Mouse (Mus musculus) embryonic facial prominence, embryonic 12.5 days (tissue): Measurements from ENCODE around the gene Zfp148. TPM values are rescaled to one million over a fixed set of nuclear protein-coding genes. Genes with fewer than 3 reads are reported as not detected.

ENCODE experiments used
- ATAC-seq: fragments of 200-750 bp; cut with Nextera tagmentation; 2 replicates; pipeline ENCODE4 v1.8.0; 2017; ENCODE audit not compliant: insufficient number of reproducible peaks, insufficient read depth, low FRiP score, low TSS enrichment
- H3K27ac ChIP-seq: fragments of 300-500 bp; sonication (generic); 2 replicates; pipeline ENCODE4 v1.5.1; 2016; ENCODE audit warnings: mild to moderate bottlenecking
- H3K27me3 ChIP-seq: fragments of 300-500 bp; sonication (generic); 2 replicates; pipeline ENCODE4 v1.6.1; 2016; ENCODE audit warnings: mild to moderate bottlenecking, moderate library complexity
- H3K36me3 ChIP-seq: fragments of 300-500 bp; sonication (generic); 2 replicates; pipeline ENCODE4 v1.6.1; 2016; ENCODE audit warnings: mild to moderate bottlenecking
- H3K4me1 ChIP-seq: fragments of 300-500 bp; sonication (generic); 2 replicates; pipeline ENCODE4 v1.6.1; 2016
- H3K4me2 ChIP-seq: fragments of 300-500 bp; sonication (generic); replicated peaks from 2 replicates; pipeline ENCODE4 v1.6.1; 2016; ENCODE audit warnings: mild to moderate bottlenecking, moderate library complexity
- H3K4me3 ChIP-seq: fragments of 300-500 bp; sonication (generic); 2 replicates; pipeline ENCODE4 v1.5.1; 2016; ENCODE audit warnings: mild to moderate bottlenecking
- H3K9ac ChIP-seq: fragments of 300-500 bp; sonication (generic); 2 replicates; pipeline ENCODE4 v1.6.1; 2016; ENCODE audit warnings: mild to moderate bottlenecking, moderate library complexity
- H3K9me3 ChIP-seq: fragments of 300-500 bp; sonication (generic); 2 replicates; pipeline ENCODE4 v1.6.1; 2016; ENCODE audit warnings: mild to moderate bottlenecking, moderate library complexity
- WGBS: fragments of 180-500 bp; shearing (Covaris S2); methylation state at CpG from one replicate; pipeline ENCODE4 v1.1.7; 2016; 5-methylcytosine and 5-hydroxymethylcytosine counted together
- polyA plus RNA-seq: library from polyadenylated mRNA; unstranded; fragments of >200 nt; fragmentation: Nextera tagmentation; extraction: Ambion mirVana; gene quantifications from 2 replicates; pipeline ENCODE4 v1.2.1, GENCODE M21; 2016

Zfp148 gene
- polyA plus RNA-seq, 1 experiment from 2014 or later: 68.3 TPM

DNA sequence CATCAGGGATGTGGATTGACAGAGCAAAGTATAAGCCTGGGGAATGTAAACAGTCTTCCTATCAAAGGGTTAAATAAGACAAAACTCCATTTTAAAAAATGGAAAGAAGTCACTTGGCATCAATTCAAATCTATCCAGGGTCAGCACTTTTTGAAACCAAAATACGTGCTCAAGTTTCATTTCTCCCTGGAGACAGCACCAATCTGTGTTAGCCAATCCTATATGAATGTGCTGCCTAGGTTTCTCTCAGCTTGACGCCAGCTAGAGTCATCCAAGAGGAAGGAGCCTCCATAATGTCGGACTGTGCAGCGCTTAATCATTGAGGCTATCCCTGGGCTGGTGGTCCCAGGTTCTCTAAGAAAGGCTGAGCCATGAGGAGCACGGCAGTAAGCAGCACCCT lies 33.5 kb upstream of the Zfp148 start:
- Histone ChIP-seq H3K36me3 (no peaks in the 10 kb centered on the region), H3K4me1 (peaks cover 10% of the 10 kb centered on the region; the same call in 1 of the 2 replicates), H3K27me3 (no peaks in the 10 kb centered on the region), H3K9me3 (no peaks in the 10 kb centered on the region), H3K9ac (no peak overlapping the region), H3K4me3 (no peak overlapping the region), H3K4me2 (no peak overlapping the region), H3K27ac (no peak overlapping the region)
- 35% methylated on average over 5 of the region's 5 CpGs for WGBS
- ATAC-seq: no peak

DNA sequence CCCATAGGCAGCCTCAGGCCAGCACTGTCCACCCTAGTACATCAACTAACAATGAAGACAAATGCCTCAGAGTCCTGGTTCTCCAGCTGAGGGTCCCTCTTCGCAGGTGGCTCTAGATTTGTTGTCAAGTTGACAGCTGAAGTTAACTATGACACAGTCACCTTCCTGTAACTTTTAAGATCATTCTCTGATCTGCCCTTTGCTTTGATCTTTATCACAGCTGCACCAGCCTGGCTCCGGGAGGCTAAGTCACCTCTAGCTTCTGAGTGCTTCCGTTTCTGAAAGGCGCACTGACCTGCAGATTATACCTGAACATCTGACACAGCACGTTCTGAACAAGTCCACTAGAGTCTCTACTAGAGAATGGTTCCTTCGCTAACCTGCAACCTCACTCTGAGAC lies 22.8 kb upstream of the Zfp148 start:
- Histone ChIP-seq H3K4me1 (no peaks in the 10 kb centered on the region), H3K9ac (no peak overlapping the region), H3K27me3 (no peaks in the 10 kb centered on the region), H3K9me3 (no peaks in the 10 kb centered on the region), H3K36me3 (no peaks in the 10 kb centered on the region), H3K4me3 (no peak overlapping the region), H3K27ac (no peak overlapping the region), H3K4me2 (no peak overlapping the region)
- 76% methylated on average over 6 of the region's 6 CpGs for WGBS
- no peak for ATAC-seq

DNA sequence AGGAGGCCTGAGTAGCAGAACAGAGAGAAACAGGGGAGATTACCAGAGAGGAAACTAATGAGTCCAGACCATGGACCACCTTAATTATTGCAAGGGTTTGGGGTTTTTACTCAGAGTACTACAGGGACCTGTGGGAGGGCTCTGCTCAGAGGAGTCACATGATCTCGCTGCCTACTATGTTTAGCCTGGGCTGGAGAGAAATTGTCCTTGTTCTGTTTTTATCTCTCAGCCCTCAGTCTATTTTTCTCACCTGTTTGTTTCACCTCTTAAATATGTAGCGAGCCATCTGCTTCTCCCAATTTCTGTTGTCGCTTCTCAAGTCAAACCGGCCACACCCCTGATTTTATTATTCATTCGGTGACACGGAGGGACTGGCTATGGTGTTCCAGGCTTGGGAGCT lies 14.9 kb upstream of the Zfp148 start:
- H3K4me3 ChIP-seq: no peak overlapping the region
- H3K9ac ChIP-seq: no peak overlapping the region
- H3K9me3 ChIP-seq: no peaks in the 10 kb centered on the region
- no peak overlapping the region for H3K4me2 ChIP-seq
- H3K36me3 ChIP-seq: no peaks in the 10 kb centered on the region
- WGBS: 87% methylated on average over 6 of the region's 6 CpGs
- H3K4me1 ChIP-seq: no peaks in the 10 kb centered on the region
- H3K27me3 ChIP-seq: no peaks in the 10 kb centered on the region
- ATAC-seq: no peak
- no peak overlapping the region for H3K27ac ChIP-seq

DNA sequence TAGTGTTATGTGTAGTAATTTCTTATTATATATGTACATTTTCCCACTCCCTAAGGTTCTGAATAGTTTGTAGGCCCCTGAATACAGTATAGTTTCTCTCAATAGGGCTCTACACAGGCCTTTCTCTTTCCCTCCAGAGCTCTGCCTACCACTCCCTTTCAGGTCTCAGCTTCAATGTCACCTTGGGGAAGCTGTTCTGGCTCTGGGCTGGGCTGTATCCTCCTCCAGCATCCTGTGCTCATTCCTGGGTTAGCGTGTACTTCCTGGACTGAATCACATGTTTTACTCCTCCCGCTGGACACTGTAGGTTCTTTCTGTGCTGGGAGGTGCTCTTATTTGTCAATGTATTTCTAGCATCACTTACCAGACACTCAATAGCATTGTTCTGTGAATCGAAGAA lies 12.0 kb upstream of the Zfp148 start:
- Histone ChIP-seq H3K9me3 (no peaks in the 10 kb centered on the region), H3K27ac (no peak overlapping the region), H3K36me3 (no peaks in the 10 kb centered on the region), H3K4me2 (no peak overlapping the region), H3K27me3 (no peaks in the 10 kb centered on the region), H3K4me1 (no peaks in the 10 kb centered on the region), H3K4me3 (no peak overlapping the region), H3K9ac (no peak overlapping the region)
- ATAC-seq: no peak
- WGBS: 74% methylated on average over 3 of the region's 3 CpGs

DNA sequence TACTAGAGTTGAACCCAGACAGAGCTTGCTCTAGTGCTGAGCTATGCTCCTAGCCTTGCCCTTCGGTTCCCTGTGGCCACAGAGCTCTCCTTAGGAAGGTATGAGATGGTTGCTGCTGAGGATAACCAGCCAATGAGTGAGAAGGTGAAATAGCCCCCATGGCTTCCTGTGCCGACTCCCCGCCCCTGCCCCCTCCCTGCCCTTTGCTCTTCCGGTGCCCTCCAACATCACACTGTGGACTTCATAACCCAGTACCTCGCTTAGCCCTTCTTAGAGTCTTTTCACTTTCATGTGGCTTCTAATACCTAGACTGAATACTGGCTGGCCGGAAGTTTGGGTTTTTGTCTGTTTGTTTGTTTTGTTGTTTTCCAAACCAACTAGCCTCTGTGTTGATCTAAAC lies 9.8 kb upstream of the Zfp148 start:
- Histone ChIP-seq H3K9ac (no peak overlapping the region), H3K36me3 (no peaks in the 10 kb centered on the region), H3K9me3 (no peaks in the 10 kb centered on the region), H3K4me2 (no peak overlapping the region), H3K27me3 (no peaks in the 10 kb centered on the region), H3K27ac (no peak overlapping the region), H3K4me3 (no peak overlapping the region), H3K4me1 (no peaks in the 10 kb centered on the region)
- no peak for ATAC-seq
- 32% methylated on average over 6 of the region's 6 CpGs for WGBS

DNA sequence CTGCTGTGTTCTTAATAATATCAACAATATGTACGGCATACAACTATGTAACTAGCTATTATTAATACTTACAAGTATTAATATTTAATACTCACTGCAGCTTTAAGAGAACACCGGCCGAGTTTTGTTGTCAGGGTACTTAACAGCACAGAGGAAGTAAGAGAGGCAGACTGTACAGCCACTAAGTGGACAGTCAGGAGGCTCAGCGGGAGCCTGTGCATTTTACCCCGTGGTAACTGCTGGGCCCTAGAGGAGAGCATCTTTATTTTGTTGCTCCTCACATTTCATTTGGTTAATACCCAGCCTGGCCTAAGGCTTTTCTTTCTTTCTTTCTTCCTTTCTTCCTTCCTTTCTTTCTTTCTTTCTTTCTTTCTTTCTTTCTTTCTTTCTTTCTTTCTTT lies 8.0 kb upstream of the Zfp148 start:
- Histone ChIP-seq H3K4me3 (no peak overlapping the region), H3K36me3 (no peaks in the 10 kb centered on the region), H3K9ac (no peak overlapping the region), H3K9me3 (no peaks in the 10 kb centered on the region), H3K27me3 (no peaks in the 10 kb centered on the region), H3K4me1 (no peaks in the 10 kb centered on the region), H3K4me2 (no peak overlapping the region), H3K27ac (no peak overlapping the region)
- 68% methylated on average over 5 of the region's 5 CpGs for WGBS
- no peak for ATAC-seq

DNA sequence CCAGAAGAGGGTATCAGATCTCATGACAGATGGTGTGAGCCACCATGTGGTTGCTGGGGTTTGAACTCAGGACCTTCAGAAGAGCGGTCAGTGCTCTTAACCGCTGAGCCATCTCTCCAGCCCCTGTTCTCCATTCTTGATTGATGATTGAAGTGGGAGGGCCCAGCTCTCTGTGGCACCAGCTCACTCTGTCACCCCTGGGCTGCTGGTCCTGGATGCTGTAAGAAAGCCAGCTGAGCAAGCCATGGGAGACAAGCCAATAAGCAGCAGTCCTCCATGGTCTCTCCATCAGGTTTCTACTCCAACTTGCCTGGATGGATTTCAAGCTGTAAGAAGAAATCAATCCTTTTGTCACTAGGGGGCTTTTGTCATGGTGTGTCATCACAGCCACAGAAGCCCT lies 7.3 kb upstream of the Zfp148 start:
- no peaks in the 10 kb centered on the region for H3K27me3 ChIP-seq
- H3K27ac ChIP-seq: no peak overlapping the region
- no peaks in the 10 kb centered on the region for H3K9me3 ChIP-seq
- no peaks in the 10 kb centered on the region for H3K36me3 ChIP-seq
- H3K4me3 ChIP-seq: no peak overlapping the region
- no peak overlapping the region for H3K4me2 ChIP-seq
- no peaks in the 10 kb centered on the region for H3K4me1 ChIP-seq
- 92% methylated on average over 2 of the region's 2 CpGs for WGBS
- no peak overlapping the region for H3K9ac ChIP-seq
- ATAC-seq: no peak

DNA sequence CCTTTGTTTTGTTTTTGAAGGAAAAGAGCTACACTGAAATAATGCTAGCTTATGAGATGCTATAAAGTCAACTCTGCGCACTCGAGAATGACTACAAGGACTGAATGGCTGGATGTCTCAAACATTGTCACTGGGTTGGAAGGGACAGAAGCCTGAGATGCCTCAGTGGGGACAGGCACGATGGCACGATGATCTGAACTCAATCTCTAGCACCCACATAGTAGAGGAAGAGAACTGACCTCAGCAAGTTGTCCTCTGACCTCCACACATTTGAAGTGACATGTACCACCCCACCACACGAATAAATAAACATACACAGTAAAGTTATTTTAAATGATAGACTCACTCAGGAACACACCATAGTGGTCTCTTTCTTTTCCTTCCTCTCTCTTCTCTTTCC lies 4.4 kb upstream of the Zfp148 start:
- Histone ChIP-seq H3K9ac (no peak overlapping the region), H3K4me2 (no peak overlapping the region), H3K36me3 (no peaks in the 10 kb centered on the region), H3K4me1 (peaks cover 7% of the 10 kb centered on the region; the same call in 1 of the 2 replicates), H3K27ac (no peak overlapping the region), H3K27me3 (no peaks in the 10 kb centered on the region), H3K4me3 (no peak overlapping the region), H3K9me3 (no peaks in the 10 kb centered on the region)
- WGBS: 82% methylated on average over 5 of the region's 5 CpGs
- ATAC-seq: no peak

DNA sequence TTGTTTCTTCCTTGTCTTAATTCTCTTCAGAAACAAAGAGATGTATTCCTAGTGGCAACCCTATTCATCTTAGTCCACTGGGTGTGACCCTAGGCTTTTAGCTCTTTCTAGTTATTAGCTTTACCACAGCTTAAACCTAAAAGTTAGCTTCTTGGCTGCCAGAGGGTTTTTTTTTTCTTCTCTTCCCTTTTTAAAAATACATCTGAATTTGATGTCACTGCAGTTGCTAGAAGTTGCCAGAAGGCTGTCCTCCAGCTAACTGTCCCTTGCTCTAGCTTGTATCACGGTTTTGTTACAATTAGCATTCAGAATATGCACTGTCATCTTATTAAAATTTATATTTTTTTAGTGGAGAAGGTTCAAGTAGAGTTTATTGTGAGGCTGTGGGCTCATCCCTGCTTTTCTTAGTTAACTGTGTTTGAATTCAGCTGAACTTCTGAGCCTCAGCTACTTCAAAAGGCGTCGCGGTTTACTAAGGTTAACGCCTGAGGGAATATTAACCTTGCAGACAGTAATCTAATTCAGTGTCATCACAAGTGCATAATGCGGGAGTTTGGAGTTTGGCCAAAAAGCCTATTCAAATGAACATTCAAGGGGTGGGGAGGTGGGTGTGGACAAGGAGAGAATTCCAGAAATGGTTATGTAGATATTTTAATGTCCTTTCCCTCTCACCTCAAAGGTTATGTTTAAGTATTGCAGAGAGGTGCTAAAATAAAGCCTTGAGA lies 1.3 kb upstream of the Zfp148 start:
- peaks cover 15% of the 10 kb centered on the region for H3K4me1 ChIP-seq
- no peaks in the 10 kb centered on the region for H3K36me3 ChIP-seq
- no peak for ATAC-seq
- H3K4me2 ChIP-seq: peak overlapping the region; percentile 93
- H3K27ac ChIP-seq: no peak overlapping the region; the same call in 1 of the 2 replicates
- H3K9me3 ChIP-seq: no peaks in the 10 kb centered on the region
- 56% methylated on average over 6 of the region's 6 CpGs for WGBS
- H3K4me3 ChIP-seq: peak overlapping the region; percentile 91
- 0 out of 2 replicates have a peak overlapping the region, but pooled peaks have one; percentile 99 for H3K9ac ChIP-seq
- H3K27me3 ChIP-seq: no peaks in the 10 kb centered on the region

DNA sequence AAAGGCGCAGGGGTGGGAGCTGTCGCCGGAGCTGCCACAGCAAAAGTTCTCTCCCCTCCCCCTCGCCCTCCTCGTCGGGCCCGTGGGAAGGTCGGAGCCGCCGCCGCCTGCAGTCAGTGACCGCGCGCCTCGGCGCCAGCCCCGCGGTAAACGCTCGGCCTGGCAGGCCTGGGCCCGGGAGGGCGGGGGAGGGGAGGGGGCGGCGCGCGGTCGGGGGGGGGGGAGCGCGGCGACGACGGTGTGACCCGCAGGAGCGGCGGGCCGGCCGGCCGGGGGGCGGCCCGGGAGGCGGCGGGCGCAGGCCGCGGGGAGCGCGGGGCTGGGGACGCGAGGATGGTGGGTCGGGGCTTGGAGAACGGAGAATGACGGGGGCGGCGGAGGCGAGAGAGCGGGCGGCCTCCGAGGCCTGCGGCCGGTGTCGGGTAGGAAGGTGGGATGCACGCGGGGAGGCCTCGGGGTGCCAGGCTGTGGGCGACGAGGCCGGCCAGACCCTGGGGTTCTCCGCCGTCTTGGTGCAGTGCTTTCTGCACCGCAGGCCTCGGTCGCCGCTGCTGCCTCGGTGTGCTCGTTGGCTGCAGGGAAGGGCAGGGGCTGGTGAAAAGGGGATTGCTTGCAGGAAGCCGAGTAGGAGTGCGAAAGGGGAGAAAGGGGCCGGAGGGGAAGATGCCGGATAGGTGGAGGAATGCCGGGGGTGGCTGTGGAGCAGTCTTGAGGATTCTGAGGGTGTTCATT lies 412 bp downstream of the Zfp148 start:
- peak overlapping the region; percentile 99 for H3K9ac ChIP-seq
- no peaks in the 10 kb centered on the region for H3K27me3 ChIP-seq
- peak overlapping the region; percentile 97 for H3K27ac ChIP-seq
- peak; percentile 77 for ATAC-seq
- peak overlapping the region; percentile 91 for H3K4me3 ChIP-seq
- peaks cover 15% of the 10 kb centered on the region for H3K4me1 ChIP-seq
- no peaks in the 10 kb centered on the region for H3K9me3 ChIP-seq
- WGBS: under 1% methylated on average over 43 of the region's 80 CpGs
- peak overlapping the region; percentile 93 for H3K4me2 ChIP-seq
- no peaks in the 10 kb centered on the region for H3K36me3 ChIP-seq

DNA sequence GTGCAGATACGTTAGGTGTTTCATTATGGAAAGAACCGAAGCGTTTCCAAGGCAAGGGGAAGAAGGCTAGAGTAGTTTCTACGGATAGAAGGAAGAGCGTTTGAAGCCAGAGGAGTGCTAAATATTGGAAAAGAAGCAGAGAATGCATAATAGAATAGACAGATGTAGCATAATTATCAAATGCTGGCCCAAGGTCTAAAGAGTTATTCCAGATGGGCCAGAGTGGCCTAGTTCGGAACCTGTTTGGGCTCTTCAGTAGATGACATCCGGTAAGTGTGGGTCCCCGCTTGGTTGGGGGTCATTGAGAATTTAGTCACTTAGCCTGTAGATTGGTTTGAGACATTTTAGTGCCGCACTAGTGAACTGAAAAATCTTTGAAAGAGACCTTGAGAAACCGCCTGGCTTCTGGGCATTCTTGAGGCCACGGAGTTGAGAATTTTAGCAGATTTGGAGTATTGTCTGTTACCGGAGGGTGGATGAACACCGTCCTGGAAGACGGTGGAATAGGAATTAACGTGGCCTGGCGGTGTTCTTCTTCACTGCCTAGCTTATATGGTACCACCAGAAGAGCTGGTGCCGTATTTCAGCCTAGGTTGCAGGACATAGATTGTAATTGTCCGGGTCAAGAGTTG lies 1.1 kb downstream of the Zfp148 start:
- no peak for ATAC-seq
- Histone ChIP-seq H3K27me3 (no peaks in the 10 kb centered on the region), H3K4me2 (peak overlapping the region; percentile 93), H3K36me3 (no peaks in the 10 kb centered on the region), H3K9ac (peak overlapping the region; percentile 99), H3K27ac (peak overlapping the region; percentile 97), H3K9me3 (no peaks in the 10 kb centered on the region), H3K4me1 (peaks cover 15% of the 10 kb centered on the region), H3K4me3 (peak overlapping the region; percentile 91)
- WGBS: 2% methylated on average over 18 of the region's 18 CpGs

DNA sequence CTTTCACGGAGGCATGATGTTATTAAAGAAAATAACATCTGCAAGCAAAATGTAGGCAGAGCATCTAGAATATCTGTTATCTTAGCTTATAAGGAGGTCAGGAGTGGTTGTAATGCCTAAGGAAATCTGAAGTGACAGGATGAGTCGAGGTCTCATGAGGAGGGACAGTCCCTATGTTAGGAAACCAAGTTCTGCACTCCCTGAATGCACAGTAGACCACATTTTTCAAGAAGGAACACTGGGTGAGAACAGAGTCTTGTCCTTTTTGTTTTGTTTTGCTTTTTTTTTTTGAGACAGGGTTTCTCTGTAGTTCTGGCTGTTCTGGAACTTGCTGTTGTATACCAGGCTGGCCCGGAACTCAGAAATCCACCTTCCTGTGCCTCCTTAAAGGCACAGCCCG lies 1.7 kb downstream of the Zfp148 start:
- Histone ChIP-seq H3K9ac (peak overlapping the region; percentile 99), H3K9me3 (no peaks in the 10 kb centered on the region), H3K4me3 (peak overlapping the region; percentile 91), H3K4me1 (peaks cover 15% of the 10 kb centered on the region), H3K4me2 (peak overlapping the region; percentile 93), H3K36me3 (no peaks in the 10 kb centered on the region), H3K27me3 (no peaks in the 10 kb centered on the region), H3K27ac (no peak overlapping the region)
- 39% methylated on average over 4 of the region's 4 CpGs for WGBS
- no peak for ATAC-seq
